Mouse (Mus musculus): Measurements from ENCODE around the gene Ucn2. TPM values are rescaled to one million over a fixed set of nuclear protein-coding genes. Genes with fewer than 3 reads are reported as not detected.
A peak's percentile ranks its signal among the peaks of the same experiment; 100 is the strongest.

Ucn2 gene
- polyA plus RNA-seq, 1 experiment from 2014 or later = not detected

- WGBS = 4% methylated on average over 3 of the region's 3 CpGs
- Histone ChIP-seq H3K9ac (ENCODE audit: low read length) (no peak overlapping the region), H3K27me3 (ENCODE audit: control insufficient read depth, insufficient read depth, low read length) (no peaks in the 10 kb centered on the region), H3K9me3 (ENCODE audit: control insufficient read depth, low read length) (no peaks in the 10 kb centered on the region), H3K4me2 (ENCODE audit: low read depth) (no peak overlapping the region), H3K36me3 (ENCODE audit: control insufficient read depth, insufficient read depth, low read length) (0 out of 2 replicates have a peak, but pooled peaks cover under 1% of the 10 kb centered on the region), H3K4me3 (ENCODE audit: low read depth, low read length) (no peak overlapping the region), H3K4me1 (ENCODE audit: control insufficient read depth, insufficient read depth, low read length) (no peaks in the 10 kb centered on the region), H3K27ac (ENCODE audit: low read depth, low read length) (no peak overlapping the region)
- DNase-seq (ENCODE audit: low spot score) (peak; percentile 78), ATAC-seq (ENCODE audit: insufficient read depth, low FRiP score, low TSS enrichment) (no peak)
Observed at GRCm38 (mm10) chr9:109000726-109001125, 14.9 kb downstream of the Ucn2 start.

GRCm38 (mm10) chr9:109003201-109003600 is 17.4 kb downstream of the Ucn2 start:
- H3K36me3 ChIP-seq (ENCODE audit: control insufficient read depth, insufficient read depth, low read length) = 0 out of 2 replicates have a peak, but pooled peaks cover 2% of the 10 kb centered on the region
- H3K4me2 ChIP-seq (ENCODE audit: low read depth) = no peak overlapping the region
- H3K27me3 ChIP-seq (ENCODE audit: control insufficient read depth, insufficient read depth, low read length) = no peaks in the 10 kb centered on the region
- H3K4me1 ChIP-seq (ENCODE audit: control insufficient read depth, insufficient read depth, low read length) = no peaks in the 10 kb centered on the region
- no peak overlapping the region for H3K4me3 ChIP-seq (ENCODE audit: low read depth, low read length)
- DNase-seq (ENCODE audit: low spot score) = peak; percentile 45
- no peak overlapping the region for H3K27ac ChIP-seq (ENCODE audit: low read depth, low read length)
- H3K9ac ChIP-seq (ENCODE audit: low read length) = no peak overlapping the region
- WGBS = 51% methylated on average over 2 of the region's 2 CpGs
- no peak for ATAC-seq (ENCODE audit: insufficient read depth, low FRiP score, low TSS enrichment)
- H3K9me3 ChIP-seq (ENCODE audit: control insufficient read depth, low read length) = no peaks in the 10 kb centered on the region

- Histone ChIP-seq H3K27ac (ENCODE audit: low read depth, low read length) (no peak overlapping the region), H3K36me3 (ENCODE audit: control insufficient read depth, insufficient read depth, low read length) (0 out of 2 replicates have a peak, but pooled peaks cover 2% of the 10 kb centered on the region), H3K4me2 (ENCODE audit: low read depth) (no peak overlapping the region), H3K9ac (ENCODE audit: low read length) (no peak overlapping the region), H3K9me3 (ENCODE audit: control insufficient read depth, low read length) (no peaks in the 10 kb centered on the region), H3K4me1 (ENCODE audit: control insufficient read depth, insufficient read depth, low read length) (no peaks in the 10 kb centered on the region), H3K27me3 (ENCODE audit: control insufficient read depth, insufficient read depth, low read length) (no peaks in the 10 kb centered on the region), H3K4me3 (ENCODE audit: low read depth, low read length) (no peak overlapping the region)
- 87% methylated on average over 21 of the region's 21 CpGs for WGBS
- DNase-seq (ENCODE audit: low spot score) = no peak
- ATAC-seq (ENCODE audit: insufficient read depth, low FRiP score, low TSS enrichment) = no peak
Observed at GRCm38 (mm10) chr9:109007025-109007780, 21.4 kb downstream of the Ucn2 start.

GRCm38 (mm10) chr9:109008081-109008480 is 22.3 kb downstream of the Ucn2 start:
- H3K4me2 ChIP-seq (ENCODE audit: low read depth) = no peak overlapping the region
- 81% methylated on average over 9 of the region's 9 CpGs for WGBS
- DNase-seq (ENCODE audit: low spot score) = no peak
- H3K9ac ChIP-seq (ENCODE audit: low read length) = no peak overlapping the region; the same call in 1 of the 2 replicates
- H3K36me3 ChIP-seq (ENCODE audit: control insufficient read depth, insufficient read depth, low read length) = 0 out of 2 replicates have a peak, but pooled peaks cover 2% of the 10 kb centered on the region
- H3K9me3 ChIP-seq (ENCODE audit: control insufficient read depth, low read length) = no peaks in the 10 kb centered on the region
- no peaks in the 10 kb centered on the region for H3K27me3 ChIP-seq (ENCODE audit: control insufficient read depth, insufficient read depth, low read length)
- ATAC-seq (ENCODE audit: insufficient read depth, low FRiP score, low TSS enrichment) = no peak
- H3K27ac ChIP-seq (ENCODE audit: low read depth, low read length) = no peak overlapping the region
- no peak overlapping the region for H3K4me3 ChIP-seq (ENCODE audit: low read depth, low read length)
- no peaks in the 10 kb centered on the region for H3K4me1 ChIP-seq (ENCODE audit: control insufficient read depth, insufficient read depth, low read length)

GRCm38 (mm10) chr9:109008994-109009635 is 23.3 kb downstream of the Ucn2 start:
- DNase-seq (ENCODE audit: low spot score) = no peak

GRCm38 (mm10) chr9:109009636-109010315 is 24.0 kb downstream of the Ucn2 start:
- Histone ChIP-seq H3K9ac (ENCODE audit: low read length) (no peak overlapping the region), H3K27ac (ENCODE audit: low read depth, low read length) (no peak overlapping the region), H3K36me3 (ENCODE audit: control insufficient read depth, insufficient read depth, low read length) (0 out of 2 replicates have a peak, but pooled peaks cover 2% of the 10 kb centered on the region), H3K9me3 (ENCODE audit: control insufficient read depth, low read length) (no peaks in the 10 kb centered on the region), H3K4me2 (ENCODE audit: low read depth) (no peak overlapping the region), H3K27me3 (ENCODE audit: control insufficient read depth, insufficient read depth, low read length) (no peaks in the 10 kb centered on the region), H3K4me3 (ENCODE audit: low read depth, low read length) (no peak overlapping the region), H3K4me1 (ENCODE audit: control insufficient read depth, insufficient read depth, low read length) (no peaks in the 10 kb centered on the region)
- ATAC-seq (ENCODE audit: insufficient read depth, low FRiP score, low TSS enrichment) (no peak), DNase-seq (ENCODE audit: low spot score) (no peak)
- WGBS = 58% methylated on average over 17 of the region's 17 CpGs

More at GRCm38 (mm10) chr9:109008994-109009635, 23.3 kb downstream of the Ucn2 start:
- Histone ChIP-seq H3K27ac (ENCODE audit: low read depth, low read length) (no peak overlapping the region), H3K9ac (ENCODE audit: low read length) (no peak overlapping the region), H3K4me2 (ENCODE audit: low read depth) (no peak overlapping the region), H3K4me1 (ENCODE audit: control insufficient read depth, insufficient read depth, low read length) (no peaks in the 10 kb centered on the region), H3K9me3 (ENCODE audit: control insufficient read depth, low read length) (no peaks in the 10 kb centered on the region), H3K4me3 (ENCODE audit: low read depth, low read length) (no peak overlapping the region), H3K36me3 (ENCODE audit: control insufficient read depth, insufficient read depth, low read length) (0 out of 2 replicates have a peak, but pooled peaks cover 2% of the 10 kb centered on the region), H3K27me3 (ENCODE audit: control insufficient read depth, insufficient read depth, low read length) (no peaks in the 10 kb centered on the region)
- 78% methylated on average over 10 of the region's 10 CpGs for WGBS
- ATAC-seq (ENCODE audit: insufficient read depth, low FRiP score, low TSS enrichment) = no peak

GRCm38 (mm10) chr9:109010316-109010690 is 24.5 kb downstream of the Ucn2 start:
- Histone ChIP-seq H3K27me3 (ENCODE audit: control insufficient read depth, insufficient read depth, low read length) (no peaks in the 10 kb centered on the region), H3K27ac (ENCODE audit: low read depth, low read length) (no peak overlapping the region), H3K36me3 (ENCODE audit: control insufficient read depth, insufficient read depth, low read length) (0 out of 2 replicates have a peak, but pooled peaks cover 2% of the 10 kb centered on the region), H3K9me3 (ENCODE audit: control insufficient read depth, low read length) (no peaks in the 10 kb centered on the region), H3K9ac (ENCODE audit: low read length) (no peak overlapping the region), H3K4me1 (ENCODE audit: control insufficient read depth, insufficient read depth, low read length) (no peaks in the 10 kb centered on the region), H3K4me2 (ENCODE audit: low read depth) (no peak overlapping the region), H3K4me3 (ENCODE audit: low read depth, low read length) (no peak overlapping the region)
- ATAC-seq (ENCODE audit: insufficient read depth, low FRiP score, low TSS enrichment) (no peak), DNase-seq (ENCODE audit: low spot score) (no peak)
- 88% methylated on average over 14 of the region's 14 CpGs for WGBS

- DNase-seq (ENCODE audit: low spot score) (no peak), ATAC-seq (ENCODE audit: insufficient read depth, low FRiP score, low TSS enrichment) (no peak)
- Histone ChIP-seq H3K27ac (ENCODE audit: low read depth, low read length) (no peak overlapping the region), H3K4me2 (ENCODE audit: low read depth) (no peak overlapping the region), H3K9me3 (ENCODE audit: control insufficient read depth, low read length) (no peaks in the 10 kb centered on the region), H3K36me3 (ENCODE audit: control insufficient read depth, insufficient read depth, low read length) (no peaks in the 10 kb centered on the region), H3K4me1 (ENCODE audit: control insufficient read depth, insufficient read depth, low read length) (no peaks in the 10 kb centered on the region), H3K27me3 (ENCODE audit: control insufficient read depth, insufficient read depth, low read length) (no peaks in the 10 kb centered on the region), H3K4me3 (ENCODE audit: low read depth, low read length) (no peak overlapping the region), H3K9ac (ENCODE audit: low read length) (no peak overlapping the region)
- 70% methylated on average over 8 of the region's 8 CpGs for WGBS
Observed at GRCm38 (mm10) chr9:109015397-109015796, 29.6 kb downstream of the Ucn2 start.

All from neural tube, embryonic 11.5 days (tissue).